Mouse (Mus musculus): ENCODE data around the gene Rhd.

The Rhd gene

DNA sequence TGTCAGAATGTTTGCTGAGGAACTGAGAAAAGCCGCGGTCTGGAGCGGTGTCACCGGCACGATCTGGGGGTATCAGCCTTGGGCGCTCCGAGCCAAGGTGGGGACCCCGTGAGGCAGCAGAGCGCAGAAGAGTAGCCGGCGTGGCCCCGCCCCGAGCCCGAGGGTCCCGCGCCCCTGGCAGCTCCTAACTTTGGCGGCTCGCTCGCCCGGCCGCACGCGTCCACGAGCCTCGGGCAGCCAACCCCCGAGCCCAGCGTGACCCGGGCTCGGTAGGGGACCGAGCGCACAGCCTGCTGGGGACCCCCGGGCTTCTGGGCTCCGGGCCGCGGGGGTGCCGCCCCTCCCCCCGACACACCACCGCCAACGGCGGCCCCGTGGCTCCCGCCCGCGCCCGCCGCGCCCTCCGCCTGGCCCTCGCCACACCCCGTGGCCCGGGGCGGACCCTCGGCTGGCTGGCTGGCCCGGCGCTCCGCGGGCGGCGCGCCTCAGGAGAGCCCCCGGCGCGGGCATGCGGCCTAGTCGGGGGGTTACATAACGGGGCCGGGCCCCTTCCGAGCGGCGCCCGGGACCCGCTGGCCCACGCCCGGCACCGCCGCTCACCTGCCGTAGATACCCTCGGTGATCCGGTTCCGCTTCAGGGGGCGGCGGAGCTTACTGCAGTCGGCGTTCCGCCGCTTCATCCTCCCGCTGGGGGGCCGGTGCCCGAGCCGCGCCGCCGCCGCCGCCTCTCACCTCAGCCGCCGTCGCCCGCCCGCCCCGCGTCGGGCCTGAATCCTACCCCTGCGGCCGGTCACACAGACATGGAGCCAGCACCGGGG is 11.7 kb upstream of the Rhd start:
- CTCF ChIA-PET = interaction anchor here in 2 of 4 experiments (0.7 to 1.5 kb wide), 4 partner anchors 27 to 139 kb away, joined by 3 to 4 read pairs (median 4); no protein-coding TSS in a partner anchor
- POLR2A ChIA-PET = interaction anchor here in 2 of 4 experiments (0.7 to 3.1 kb wide), 12 partner anchors 14 to 667 kb away, joined by 3 to 21 read pairs (median 3); partner anchors contain the start of gene Rsrp1 (in 2 of the 2)

DNA sequence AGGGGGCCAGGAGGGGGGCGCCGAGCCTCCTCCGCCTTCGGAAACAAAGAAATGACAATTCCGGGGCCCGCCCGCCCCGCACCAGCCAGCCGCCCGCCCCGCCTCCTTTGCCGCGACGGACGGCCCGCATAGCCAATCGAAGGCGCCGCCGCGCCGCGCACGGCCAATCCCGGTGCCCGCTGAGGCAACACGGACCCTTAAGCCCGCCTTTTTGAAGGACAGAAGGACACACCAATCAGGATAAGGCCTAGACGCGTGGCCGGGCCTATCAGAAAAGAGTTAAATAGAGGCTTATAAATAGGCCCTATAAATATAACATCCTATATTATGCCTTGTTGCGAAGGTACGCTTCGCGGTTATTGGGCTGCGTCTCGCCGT is 11.1 kb upstream of the Rhd start, which contains the start of gene Maco1:
Maco1 (minus strand) TSS at position 87 of the 378 bp plus-strand sequence.
- ChIA-PET CTCF (interaction anchor here in 3 of 4 experiments (0.6 to 1.6 kb wide), 6 partner anchors 26 to 68 kb away, joined by 3 to 5 read pairs (median 4); no protein-coding TSS in a partner anchor), POLR2A (interaction anchor here in 2 of 4 experiments (0.6 to 4.8 kb wide), 16 partner anchors 13 to 1607 kb away, joined by 3 to 27 read pairs (median 4); partner anchors contain the start of genes Rsrp1 (in 2 of the 2), Clic4 (in 1 of the 2) and Mtfr1l (in 1 of the 2))

DNA sequence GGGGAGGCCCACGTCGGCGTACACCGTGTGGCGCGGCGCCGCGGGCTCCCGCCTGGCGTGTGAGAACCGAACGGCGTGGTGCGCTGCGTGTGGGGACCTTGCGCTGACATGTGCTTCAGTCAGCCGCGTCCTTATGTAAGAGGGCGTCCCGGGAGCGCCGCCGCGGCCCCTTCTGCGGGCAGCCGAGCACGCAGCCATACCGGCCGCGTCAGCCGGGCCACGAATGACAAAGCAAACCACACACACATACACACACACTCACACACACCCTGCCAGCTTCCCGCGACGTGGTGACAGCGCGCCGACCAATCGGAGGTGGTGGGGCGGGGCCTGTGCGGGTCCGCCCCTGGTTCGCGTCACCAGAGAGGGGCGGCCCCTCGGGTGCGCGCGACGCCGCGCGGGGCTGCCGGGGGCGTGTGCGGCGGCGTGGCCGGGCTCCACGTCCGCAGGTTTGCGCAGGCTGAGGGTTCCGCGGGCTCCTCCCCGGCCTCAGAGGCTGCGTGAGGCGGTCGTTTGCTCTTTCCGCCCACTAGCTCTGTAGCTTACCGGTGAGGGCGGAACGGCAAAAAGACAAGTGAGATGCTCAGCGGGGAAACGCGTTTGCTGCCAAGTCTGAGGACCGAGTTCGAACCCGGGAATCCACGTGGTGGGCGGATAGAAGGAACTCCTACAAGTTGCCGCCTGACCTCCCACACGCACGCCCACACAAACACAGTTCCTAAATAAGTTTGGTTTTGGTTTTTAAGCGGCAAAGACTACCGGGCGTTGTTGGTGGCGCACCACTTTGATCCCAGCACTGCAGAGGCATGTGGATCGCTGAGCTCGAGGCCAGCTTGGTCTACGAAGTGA is 10.5 kb upstream of the Rhd start:
- POLR2A ChIA-PET = interaction anchor here in 3 of 4 experiments (0.6 to 4.8 kb wide), 21 partner anchors 12 to 1606 kb away, joined by 3 to 27 read pairs (median 3); partner anchors contain the start of genes Rsrp1 (in 2 of the 3), Clic4 (in 1 of the 3) and Mtfr1l (in 1 of the 3)
- CTCF ChIA-PET = interaction anchor here in 3 of 4 experiments (0.6 to 1.6 kb wide), 9 partner anchors 10 to 311 kb away, joined by 3 to 5 read pairs (median 3); partner anchors contain the start of gene Rhd (in 1 of the 3)

GRCm38 (mm10) chr4:134855371-134855770 is 9.0 kb upstream of the Rhd start:
- CTCF ChIA-PET = interaction anchor here in 3 of 4 experiments (0.5 to 1.6 kb wide), 4 partner anchors 13 to 52 kb away, joined by 3 to 6 read pairs (median 3); no protein-coding TSS in a partner anchor
- POLR2A ChIA-PET = interaction anchor here in 3 of 4 experiments (0.6 to 4.8 kb wide), 20 partner anchors 9 to 1979 kb away, joined by 3 to 27 read pairs (median 3); partner anchors contain the start of genes Rhd (in 1 of the 3) and Rsrp1 (in 1 of the 3)

DNA sequence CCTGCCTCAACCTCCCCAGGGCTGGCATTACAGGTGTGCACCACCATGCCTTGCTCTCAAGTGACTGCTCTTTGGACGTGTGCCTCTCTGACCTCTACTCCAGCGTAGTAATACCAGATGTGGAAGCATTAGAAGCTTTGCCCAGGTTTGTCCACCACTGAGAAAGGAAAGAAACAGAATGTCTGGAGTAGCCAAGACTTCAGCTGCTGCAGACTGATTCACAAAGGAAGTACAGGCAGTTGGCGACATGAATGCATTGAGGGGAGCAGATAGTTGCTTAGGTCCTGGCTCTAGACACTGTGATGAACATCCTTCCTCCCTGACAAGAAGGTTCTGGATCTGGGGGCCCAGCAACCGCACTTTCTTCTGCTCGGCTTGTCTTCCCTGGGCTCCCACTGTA is 8.3 kb upstream of the Rhd start:
- ChIA-PET POLR2A (interaction anchor here (0.6 to 4.8 kb wide), 17 partner anchors 8 to 576 kb away, joined by 3 to 27 read pairs (median 3); partner anchors contain the start of genes Rhd (in 1 of the 4) and Rsrp1 (in 1 of the 4)), CTCF (interaction anchor here in 1 of 4 experiments (1.1 to 1.6 kb wide), 2 partner anchors 23 to 27 kb away, joined by 3 to 6 read pairs; no protein-coding TSS in a partner anchor)

- ChIA-PET CTCF (interaction anchor here in 3 of 4 experiments (0.6 to 1.6 kb wide), 6 partner anchors 13 to 1107 kb away, joined by 3 to 6 read pairs (median 4); partner anchors contain the start of gene Gale (in 1 of the 3)), POLR2A (interaction anchor here (1.0 to 4.8 kb wide), 15 partner anchors 8 to 90 kb away, joined by 3 to 27 read pairs (median 4); partner anchors contain the start of genes Rsrp1 (in 2 of the 4) and Rhd (in 1 of the 4))
These were observed 7.8 kb upstream of the Rhd start for GRCm38 (mm10) chr4:134856501-134856900.

GRCm38 (mm10) chr4:134858494-134858893 is 5.8 kb upstream of the Rhd start:
- ChIA-PET POLR2A (interaction anchor here in 1 of 4 experiments (1.3 kb wide), 1 partner anchor 10 kb away, joined by 7 read pairs; no protein-coding TSS in a partner anchor), CTCF (interaction anchor here in 1 of 4 experiments (2.4 kb wide), 1 partner anchor 21 kb away, joined by 8 read pairs; no protein-coding TSS in a partner anchor)

GRCm38 (mm10) chr4:134861884-134862283 is 2.5 kb upstream of the Rhd start:
- CTCF ChIA-PET = interaction anchor here in 1 of 4 experiments (0.5 kb wide), 1 partner anchor 23 kb away, joined by 3 read pairs; no protein-coding TSS in a partner anchor
- POLR2A ChIA-PET = interaction anchor here in 3 of 4 experiments (0.6 to 1.5 kb wide), 5 partner anchors 21 to 1111 kb away, joined by 3 to 4 read pairs (median 3); no protein-coding TSS in a partner anchor

- ChIA-PET POLR2A (no interaction called here), CTCF (interaction anchor here in 2 of 4 experiments (0.5 to 0.6 kb wide), 2 partner anchors 71 to 827 kb away, joined by 3 to 6 read pairs; no protein-coding TSS in a partner anchor)
These were observed 1.3 kb upstream of the Rhd start for GRCm38 (mm10) chr4:134862996-134863395.

GRCm38 (mm10) chr4:134865340-134865739 is 1.0 kb downstream of the Rhd start:
- POLR2A ChIA-PET = interaction anchor here in 2 of 4 experiments (0.6 to 1.2 kb wide), 2 partner anchors 11 to 350 kb away, joined by 3 read pairs; no protein-coding TSS in a partner anchor
- CTCF ChIA-PET = interaction anchor here in 1 of 4 experiments (1.4 kb wide), 1 partner anchor 14 kb away, joined by 3 read pairs; no protein-coding TSS in a partner anchor

GRCm38 (mm10) chr4:134865789-134866188 is 1.5 kb downstream of the Rhd start:
- CTCF ChIA-PET = no interaction called here
- POLR2A ChIA-PET = interaction anchor here in 1 of 4 experiments (1.2 kb wide), 1 partner anchor 11 kb away, joined by 3 read pairs; no protein-coding TSS in a partner anchor

DNA sequence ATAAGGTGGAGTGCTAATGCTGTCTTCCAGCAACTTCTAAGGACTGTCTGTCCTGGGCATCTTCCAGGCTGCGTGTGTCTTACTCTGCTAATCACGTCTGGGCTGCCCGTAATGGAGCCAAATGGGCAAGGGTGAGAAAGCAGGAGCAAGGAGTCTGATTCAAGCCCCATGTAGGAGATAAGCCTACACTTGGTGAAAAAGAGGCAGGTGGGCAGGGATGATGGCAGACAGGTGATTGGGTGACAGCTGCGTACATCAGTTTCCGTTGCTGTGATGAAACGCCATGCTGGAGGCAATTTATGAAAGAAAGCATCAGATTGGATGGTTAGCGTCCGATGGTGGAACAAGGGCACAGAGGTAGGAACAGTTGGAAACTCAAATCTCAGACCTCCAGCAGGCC is 2.9 kb downstream of the Rhd start:
- ChIA-PET CTCF (interaction anchor here in 2 of 4 experiments (2.9 to 3.3 kb wide), 3 partner anchors 12 to 16 kb away, joined by 13 to 21 read pairs (median 16); no protein-coding TSS in a partner anchor), POLR2A (interaction anchor here in 2 of 4 experiments (1.5 to 3.7 kb wide), 3 partner anchors 8 to 56 kb away, joined by 6 to 27 read pairs (median 7); partner anchors contain the start of gene Rsrp1 (in 1 of the 2))

GRCm38 (mm10) chr4:134867661-134868060 is 3.3 kb downstream of the Rhd start:
- ChIA-PET CTCF (interaction anchor here in 3 of 4 experiments (1.6 to 3.3 kb wide), 5 partner anchors 9 to 15 kb away, joined by 5 to 21 read pairs (median 13); no protein-coding TSS in a partner anchor), POLR2A (interaction anchor here in 3 of 4 experiments (1.0 to 3.7 kb wide), 9 partner anchors 9 to 405 kb away, joined by 3 to 27 read pairs (median 3); partner anchors contain the start of genes Rsrp1 (in 2 of the 3) and Clic4 (in 1 of the 3))

DNA sequence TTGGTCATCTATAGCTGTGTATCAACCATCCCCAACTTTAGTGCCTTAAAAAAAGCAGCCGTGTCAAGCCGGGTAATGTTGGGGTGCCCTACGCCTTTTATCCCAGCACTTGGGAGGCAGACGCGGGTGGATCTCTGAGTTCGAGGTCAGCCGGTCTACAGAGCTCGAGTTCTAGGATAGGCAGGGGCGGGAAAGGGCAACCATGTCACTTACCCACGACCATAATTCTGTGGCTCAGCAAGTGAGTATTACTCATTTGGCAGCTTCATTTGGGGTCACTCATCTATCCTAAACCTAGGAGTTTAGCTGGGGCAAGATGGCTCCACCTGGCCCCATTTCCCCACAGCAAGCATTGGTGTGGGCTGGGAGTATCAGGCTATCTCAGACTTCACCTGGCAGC is 3.7 kb downstream of the Rhd start:
- ChIA-PET POLR2A (interaction anchor here in 3 of 4 experiments (0.8 to 3.7 kb wide), 11 partner anchors 9 to 405 kb away, joined by 3 to 27 read pairs (median 3); partner anchors contain the start of genes Rsrp1 (in 2 of the 3) and Clic4 (in 1 of the 3)), CTCF (interaction anchor here in 3 of 4 experiments (0.6 to 3.3 kb wide), 8 partner anchors 9 to 914 kb away, joined by 3 to 21 read pairs (median 8); no protein-coding TSS in a partner anchor)

GRCm38 (mm10) chr4:134868490-134868889 is 4.2 kb downstream of the Rhd start:
- ChIA-PET CTCF (interaction anchor here in 3 of 4 experiments (0.6 to 3.3 kb wide), 10 partner anchors 8 to 1204 kb away, joined by 3 to 21 read pairs (median 6); no protein-coding TSS in a partner anchor), POLR2A (interaction anchor here (0.6 to 3.7 kb wide), 19 partner anchors 8 to 404 kb away, joined by 3 to 27 read pairs (median 3); partner anchors contain the start of genes Rsrp1 (in 2 of the 4), Clic4 (in 1 of the 4) and Tmem50a (in 1 of the 4))

- POLR2A ChIA-PET = interaction anchor here (0.6 to 3.7 kb wide), 24 partner anchors 7 to 424 kb away, joined by 3 to 27 read pairs (median 4); partner anchors contain the start of genes Rsrp1 (in 2 of the 4), Aunip (in 1 of the 4) and Tmem50a (in 1 of the 4)
- CTCF ChIA-PET = interaction anchor here in 3 of 4 experiments (0.6 to 3.3 kb wide), 12 partner anchors 7 to 1203 kb away, joined by 3 to 21 read pairs (median 4); no protein-coding TSS in a partner anchor
These were observed 4.9 kb downstream of the Rhd start for GRCm38 (mm10) chr4:134869068-134869730.

Data from embryonic stem cell, embryonic (primary cell).